Mouse (Mus musculus) intestine, embryonic 15.5 days (tissue): ENCODE measurements around the gene Lipc. TPM values are rescaled to one million over a fixed set of nuclear protein-coding genes. Genes with fewer than 3 reads are reported as not detected.

Source experiments
- ATAC-seq: fragments of 200-750 bp; cut with Nextera tagmentation; 2 replicates; pipeline ENCODE4 v1.8.0; 2017; ENCODE audit warnings: moderate TSS enrichment, moderate library complexity
- H3K27ac ChIP-seq: fragments of 300-500 bp; sonication (generic); 2 replicates; pipeline ENCODE4 v1.5.1; 2015; ENCODE audit warnings: mild to moderate bottlenecking, inconsistent platforms
- H3K27me3 ChIP-seq: fragments of 300-500 bp; sonication (generic); replicated peaks from 2 replicates; pipeline ENCODE4 v1.6.1; 2015; ENCODE audit warnings: inconsistent platforms
- H3K36me3 ChIP-seq: fragments of 300-500 bp; sonication (generic); 2 replicates; pipeline ENCODE4 v1.6.1; 2015; ENCODE audit warnings: inconsistent platforms
- H3K4me1 ChIP-seq: fragments of 300-500 bp; sonication (generic); replicated peaks from 2 replicates; pipeline ENCODE4 v1.6.1; 2015; ENCODE audit warnings: inconsistent platforms
- H3K4me2 ChIP-seq: fragments of 300-500 bp; sonication (generic); replicated peaks from 2 replicates; pipeline ENCODE4 v1.6.1; 2015; ENCODE audit warnings: mild to moderate bottlenecking, inconsistent platforms
- H3K4me3 ChIP-seq: fragments of 300-500 bp; sonication (generic); replicated peaks from 2 replicates; pipeline ENCODE4 v1.5.1; 2015; ENCODE audit warnings: inconsistent platforms
- H3K9ac ChIP-seq: fragments of 300-500 bp; sonication (generic); 2 replicates; pipeline ENCODE4 v1.6.1; 2015; ENCODE audit warnings: inconsistent platforms
- H3K9me3 ChIP-seq: fragments of 300-500 bp; sonication (generic); 2 replicates; pipeline ENCODE4 v1.6.1; 2016; ENCODE audit warnings: inconsistent platforms
- WGBS: fragments of 180-500 bp; shearing (Covaris S2); methylation state at CpG from one replicate; pipeline ENCODE4 v1.1.7; 2015; 5-methylcytosine and 5-hydroxymethylcytosine counted together
- polyA plus RNA-seq: library from polyadenylated mRNA; unstranded; fragments of >200 nt; fragmentation: Nextera tagmentation; extraction: Ambion mirVana; gene quantifications from 2 replicates; pipeline ENCODE4 v1.2.1, GENCODE M21; 2015

Lipc gene
- polyA plus RNA-seq, 1 experiment from 2014 or later, result 1.1 TPM

- Histone ChIP-seq H3K36me3 (no peaks in the 10 kb centered on the region), H3K27ac (no peak overlapping the region), H3K4me2 (no peak overlapping the region), H3K4me1 (no peaks in the 10 kb centered on the region), H3K27me3 (no peaks in the 10 kb centered on the region), H3K9ac (no peak overlapping the region), H3K4me3 (no peak overlapping the region), H3K9me3 (no peaks in the 10 kb centered on the region)
- ATAC-seq, result no peak
- WGBS, result 85% methylated on average over 8 of the region's 8 CpGs
Observed at GRCm38 (mm10) chr9:70949336-70949735, 2.7 kb downstream of the Lipc start.

- H3K36me3 ChIP-seq, result no peaks in the 10 kb centered on the region
- no peaks in the 10 kb centered on the region for H3K4me1 ChIP-seq
- WGBS, result 86% methylated on average over 5 of the region's 5 CpGs
- no peaks in the 10 kb centered on the region for H3K9me3 ChIP-seq
- ATAC-seq, result no peak
- H3K27ac ChIP-seq, result no peak overlapping the region
- no peak overlapping the region for H3K9ac ChIP-seq
- no peak overlapping the region for H3K4me2 ChIP-seq
- no peak overlapping the region for H3K4me3 ChIP-seq
- H3K27me3 ChIP-seq, result no peaks in the 10 kb centered on the region
Observed at GRCm38 (mm10) chr9:70947312-70947711, 4.7 kb downstream of the Lipc start.

- Histone ChIP-seq H3K27me3 (no peaks in the 10 kb centered on the region), H3K9me3 (no peaks in the 10 kb centered on the region), H3K27ac (no peak overlapping the region), H3K4me2 (no peak overlapping the region), H3K4me1 (no peaks in the 10 kb centered on the region), H3K4me3 (no peak overlapping the region), H3K36me3 (no peaks in the 10 kb centered on the region), H3K9ac (no peak overlapping the region)
- ATAC-seq, result peak; percentile 71; the same call in 1 of the 2 replicates
- WGBS, result 69% methylated on average over 9 of the region's 9 CpGs
Observed at GRCm38 (mm10) chr9:70942686-70943333, 9.2 kb downstream of the Lipc start.

DNA sequence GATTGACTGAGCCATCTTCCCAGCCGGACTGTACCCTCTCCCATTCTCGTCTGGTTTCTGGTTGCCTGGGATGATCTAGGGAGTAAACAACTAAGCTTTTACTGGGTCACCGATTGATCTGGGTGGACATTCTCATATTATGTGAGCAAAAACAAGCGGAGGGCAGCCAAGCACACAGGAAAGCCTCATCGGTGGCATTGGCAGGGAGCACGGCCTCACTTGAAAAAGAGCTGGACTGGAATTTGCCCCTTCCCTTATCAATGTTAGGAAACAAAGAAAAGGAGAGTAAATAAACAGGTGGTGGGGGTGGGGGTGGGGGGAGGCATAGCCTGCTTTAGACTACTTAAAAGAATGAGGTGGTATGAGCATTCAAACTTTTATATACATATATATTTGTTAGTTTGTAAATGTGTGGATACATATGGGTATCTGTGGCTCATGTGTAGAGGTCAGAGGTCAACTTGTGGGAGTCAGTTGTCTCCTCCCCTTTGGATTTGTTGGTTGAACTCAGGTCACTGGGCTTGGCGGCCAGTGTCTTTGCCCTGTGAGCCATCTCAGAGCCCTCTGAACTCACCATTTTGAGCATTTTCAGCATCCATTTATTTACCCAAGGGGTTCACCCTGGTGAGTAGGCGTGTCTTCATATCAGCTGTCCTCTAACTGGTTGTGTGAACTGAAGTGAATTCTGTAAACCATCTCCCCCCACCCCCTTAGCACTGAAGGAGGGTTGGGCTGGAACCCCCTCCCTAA is 12.1 kb downstream of the Lipc start:
- Histone ChIP-seq H3K4me1 (no peaks in the 10 kb centered on the region), H3K27me3 (no peaks in the 10 kb centered on the region), H3K9ac (no peak overlapping the region), H3K27ac (no peak overlapping the region), H3K4me2 (no peak overlapping the region), H3K9me3 (no peaks in the 10 kb centered on the region), H3K4me3 (no peak overlapping the region), H3K36me3 (no peaks in the 10 kb centered on the region)
- ATAC-seq, result peak; percentile 21; the same call in 1 of the 2 replicates
- WGBS, result 73% methylated on average over 8 of the region's 8 CpGs

GRCm38 (mm10) chr9:70938850-70939249 is 13.2 kb downstream of the Lipc start:
- Histone ChIP-seq H3K9me3 (no peaks in the 10 kb centered on the region), H3K4me1 (no peaks in the 10 kb centered on the region), H3K4me2 (no peak overlapping the region), H3K27me3 (no peaks in the 10 kb centered on the region), H3K36me3 (no peaks in the 10 kb centered on the region), H3K4me3 (no peak overlapping the region), H3K9ac (no peak overlapping the region), H3K27ac (no peak overlapping the region)
- 51% methylated on average over 2 of the region's 2 CpGs for WGBS
- ATAC-seq, result no peak

- 87% methylated on average over 6 of the region's 6 CpGs for WGBS
- H3K27ac ChIP-seq, result no peak overlapping the region
Observed at GRCm38 (mm10) chr9:70938134-70938533, 13.9 kb downstream of the Lipc start.

DNA sequence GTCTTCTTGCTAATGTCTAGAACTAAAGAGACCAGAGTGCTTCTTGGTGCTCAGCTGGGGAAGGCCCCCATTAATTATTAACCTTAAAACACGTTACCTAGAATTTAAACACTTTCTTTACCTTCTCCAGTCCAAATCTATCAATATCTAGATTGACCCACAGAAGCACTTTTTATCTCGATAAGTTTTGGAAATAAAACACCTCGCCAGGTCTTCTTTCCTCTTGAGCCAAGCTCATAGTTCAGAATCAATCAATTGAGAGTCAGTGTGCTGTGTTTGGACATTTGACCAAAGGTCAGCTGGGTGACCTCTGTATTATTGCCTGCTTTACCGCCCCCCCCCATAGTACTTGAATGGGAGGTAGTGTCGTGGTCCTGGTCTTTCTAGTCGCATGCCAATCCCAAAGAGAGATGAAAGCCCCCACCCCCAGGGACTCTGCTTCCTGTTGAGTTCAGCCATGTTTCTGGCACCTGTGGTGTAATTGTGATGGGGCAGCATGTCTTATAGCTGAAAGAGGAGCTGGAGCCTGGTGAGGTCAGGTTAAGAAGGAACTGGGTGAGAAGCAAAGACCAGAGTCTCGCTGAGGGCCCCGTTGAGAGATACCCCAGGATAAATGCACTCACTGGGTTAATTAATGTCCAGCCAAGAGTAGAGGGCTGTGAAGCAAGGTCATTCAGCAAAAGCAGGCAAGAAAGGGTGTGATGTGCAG is 17.3 kb downstream of the Lipc start:
- ATAC-seq, result 0 out of 2 replicates have a peak, but pooled peaks have one; percentile 41
- no peak overlapping the region for H3K4me2 ChIP-seq
- 69% methylated on average over 8 of the region's 8 CpGs for WGBS

More at GRCm38 (mm10) chr9:70938134-70938533, 13.9 kb downstream of the Lipc start:
- H3K9me3 ChIP-seq, result no peaks in the 10 kb centered on the region
- H3K4me2 ChIP-seq, result no peak overlapping the region
- no peak overlapping the region for H3K9ac ChIP-seq
- no peak for ATAC-seq
- H3K36me3 ChIP-seq, result no peaks in the 10 kb centered on the region
- no peaks in the 10 kb centered on the region for H3K27me3 ChIP-seq
- no peak overlapping the region for H3K4me3 ChIP-seq
- H3K4me1 ChIP-seq, result no peaks in the 10 kb centered on the region

DNA sequence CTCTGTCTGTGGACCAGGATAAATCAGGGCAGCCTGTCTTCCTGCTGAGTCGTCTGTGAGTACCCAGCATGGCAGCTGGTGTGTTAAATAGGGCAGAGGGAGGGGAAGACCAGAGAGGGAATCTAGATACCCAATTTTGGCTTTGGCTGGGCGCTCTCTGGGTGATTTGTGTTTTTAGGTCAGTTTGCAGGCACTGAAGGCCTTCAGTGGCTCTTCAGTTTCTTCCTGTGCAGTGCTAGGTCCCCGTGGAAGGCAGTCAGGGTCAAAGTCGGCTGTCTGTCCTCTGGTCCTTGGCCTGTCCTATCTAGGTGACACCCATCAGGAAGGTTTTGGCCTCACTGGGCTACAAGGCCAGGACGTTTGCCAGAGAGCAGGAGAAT is 21.4 kb downstream of the Lipc start:
- 61% methylated on average over 5 of the region's 5 CpGs for whole genome bisulfite sequencing
- H3K9me3 ChIP-seq, result no peaks in the 10 kb centered on the region
- ATAC-seq, result no peak

More for the DNA sequence above, 17.3 kb downstream of the Lipc start:
- no peak overlapping the region for H3K9ac ChIP-seq
- H3K36me3 ChIP-seq, result no peaks in the 10 kb centered on the region
- H3K27ac ChIP-seq, result no peak overlapping the region
- H3K4me1 ChIP-seq, result no peaks in the 10 kb centered on the region
- no peaks in the 10 kb centered on the region for H3K27me3 ChIP-seq
- H3K9me3 ChIP-seq, result no peaks in the 10 kb centered on the region
- no peak overlapping the region for H3K4me3 ChIP-seq

GRCm38 (mm10) chr9:70929840-70930640 is 22.0 kb downstream of the Lipc start:
- Histone ChIP-seq H3K9ac (no peak overlapping the region), H3K4me2 (no peak overlapping the region), H3K36me3 (no peaks in the 10 kb centered on the region), H3K9me3 (no peaks in the 10 kb centered on the region), H3K27me3 (no peaks in the 10 kb centered on the region), H3K4me3 (no peak overlapping the region), H3K27ac (no peak overlapping the region), H3K4me1 (no peaks in the 10 kb centered on the region)
- no peak for ATAC-seq
- 61% methylated on average over 15 of the region's 15 CpGs for WGBS

More for the DNA sequence above, 21.4 kb downstream of the Lipc start:
- Histone ChIP-seq H3K36me3 (no peaks in the 10 kb centered on the region), H3K4me3 (no peak overlapping the region), H3K4me1 (no peaks in the 10 kb centered on the region), H3K27ac (no peak overlapping the region), H3K4me2 (no peak overlapping the region), H3K27me3 (no peaks in the 10 kb centered on the region), H3K9ac (no peak overlapping the region)

DNA sequence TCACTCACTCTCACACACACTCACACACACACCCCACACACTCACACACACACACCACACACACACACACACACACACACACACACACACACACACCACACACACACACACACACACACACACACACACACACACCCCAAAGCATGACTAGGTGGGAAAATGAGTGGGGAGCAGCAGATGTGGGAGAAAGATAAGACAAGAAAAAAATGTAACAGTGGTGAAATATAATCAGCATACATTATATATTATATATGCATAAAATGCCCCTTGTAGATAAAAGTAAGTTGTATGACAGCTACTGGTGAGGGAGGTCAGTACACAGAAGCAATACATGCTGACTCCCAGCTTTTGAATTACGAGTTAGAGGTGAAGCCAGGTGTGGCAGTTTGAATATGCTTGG is 23.6 kb downstream of the Lipc start:
- H3K4me3 ChIP-seq, result no peak overlapping the region
- 91% methylated on average over 1 of the region's 1 CpGs for WGBS
- no peak overlapping the region for H3K4me2 ChIP-seq
- no peak overlapping the region for H3K9ac ChIP-seq
- H3K4me1 ChIP-seq, result no peaks in the 10 kb centered on the region
- ATAC-seq, result no peak
- no peaks in the 10 kb centered on the region for H3K36me3 ChIP-seq
- H3K9me3 ChIP-seq, result no peaks in the 10 kb centered on the region
- no peak overlapping the region for H3K27ac ChIP-seq
- H3K27me3 ChIP-seq, result no peaks in the 10 kb centered on the region

DNA sequence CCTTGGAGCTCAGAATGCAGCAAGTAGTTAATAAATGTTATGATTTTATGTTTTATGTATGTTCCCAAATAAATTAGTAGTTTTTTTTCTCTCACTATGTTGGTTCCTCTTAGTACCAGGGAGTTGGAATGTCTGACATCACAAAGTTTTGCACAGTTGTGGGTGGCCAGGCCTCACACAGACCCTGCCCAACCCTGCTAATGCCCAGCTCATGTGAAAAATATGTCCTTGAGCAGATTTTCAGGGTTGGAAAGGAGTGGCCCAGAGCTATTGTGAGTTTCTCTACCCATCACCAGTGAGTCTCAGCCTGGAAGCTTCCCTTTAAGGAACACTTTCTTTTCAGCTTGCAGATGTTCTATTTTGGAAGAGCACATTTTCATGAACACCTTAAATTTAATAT is 24.3 kb downstream of the Lipc start:
- H3K36me3 ChIP-seq, result no peaks in the 10 kb centered on the region
- no peaks in the 10 kb centered on the region for H3K9me3 ChIP-seq
- H3K27ac ChIP-seq, result no peak overlapping the region
- H3K27me3 ChIP-seq, result no peaks in the 10 kb centered on the region
- 0 out of 2 replicates have a peak, but pooled peaks cover 3% of the 10 kb centered on the region for H3K4me1 ChIP-seq
- H3K4me2 ChIP-seq, result no peak overlapping the region
- H3K4me3 ChIP-seq, result no peak overlapping the region
- ATAC-seq, result no peak; the same call in 1 of the 2 replicates
- no peak overlapping the region for H3K9ac ChIP-seq
